Mouse (Mus musculus) liver, embryonic 16.5 days (tissue): ENCODE data around the gene Gpkow. TPM values are rescaled to one million over a fixed set of nuclear protein-coding genes. Genes with fewer than 3 reads are reported as not detected.
A peak's percentile ranks its signal among the peaks of the same experiment; 100 is the strongest.
"Not testable (repeated sequence)": the region's sequence is repeated elsewhere in the genome, so short reads cannot be mapped to it uniquely, and the experiment has no call there.

Experiments
- ATAC-seq: fragments of 200-750 bp; cut with Nextera tagmentation; 2 replicates; pipeline ENCODE4 v1.8.0; 2017; ENCODE audit warnings: low read depth, mild to moderate bottlenecking, moderate number of reproducible peaks, moderate library complexity
- H3K27ac ChIP-seq: fragments of 300-500 bp; sonication (generic); 2 replicates; pipeline ENCODE4 v1.5.1; 2014; ENCODE audit warnings: mild to moderate bottlenecking, low read length
- H3K27me3 ChIP-seq: fragments of 300-500 bp; sonication (generic); 2 replicates; pipeline ENCODE4 v1.6.1; 2014; ENCODE audit warnings: low read depth, low read length, mixed read lengths; ENCODE audit not compliant: control insufficient read depth, insufficient read depth
- H3K36me3 ChIP-seq: fragments of 300-500 bp; sonication (generic); 2 replicates; pipeline ENCODE4 v1.6.1; 2014; ENCODE audit warnings: mild to moderate bottlenecking; ENCODE audit not compliant: control insufficient read depth, insufficient read depth
- H3K4me1 ChIP-seq: fragments of 300-500 bp; sonication (generic); 2 replicates; pipeline ENCODE4 v1.6.1; 2014; ENCODE audit warnings: low read depth, low read length, mixed read lengths; ENCODE audit not compliant: control insufficient read depth
- H3K4me2 ChIP-seq: fragments of 300-500 bp; sonication (generic); 2 replicates; pipeline ENCODE4 v1.6.1; 2014; ENCODE audit warnings: low read depth, low read length, mixed read lengths
- H3K4me3 ChIP-seq: fragments of 300-500 bp; sonication (generic); 2 replicates; pipeline ENCODE4 v1.5.1; 2014; ENCODE audit warnings: low read depth, mild to moderate bottlenecking, low read length
- H3K9ac ChIP-seq: fragments of 300-500 bp; sonication (generic); 2 replicates; pipeline ENCODE4 v1.6.1; 2014; ENCODE audit warnings: low read depth, low read length
- H3K9me3 ChIP-seq: fragments of 300-500 bp; sonication (generic); replicated peaks from 2 replicates; pipeline ENCODE4 v1.6.1; 2016; ENCODE audit warnings: low read length; ENCODE audit not compliant: control insufficient read depth
- WGBS: fragments of 180-500 bp; shearing (Covaris S2); extraction: QIAGEN DNeasy Blood & Tissue Kit; methylation state at CpG from one replicate; pipeline ENCODE4 v1.1.7; 2014; ENCODE audit not compliant: insufficient replicate concordance; 5-methylcytosine and 5-hydroxymethylcytosine counted together
- polyA plus RNA-seq: library from polyadenylated mRNA; unstranded; fragments of >200 nt; fragmentation: Nextera tagmentation; extraction: Ambion mirVana; gene quantifications from 2 replicates; pipeline ENCODE4 v1.2.1, GENCODE M21; 2015

The Gpkow gene
- polyA plus RNA-seq, 1 experiment from 2014 or later, result 14.0 TPM

GRCm38 (mm10) chrX:7679405-7680056 is 17.4 kb upstream of the Gpkow start:
- Histone ChIP-seq H3K27me3 (no peaks in the 10 kb centered on the region), H3K9ac (0 out of 2 replicates have a peak overlapping the region, but pooled peaks have one; percentile 31), H3K27ac (no peak overlapping the region), H3K36me3 (no peaks in the 10 kb centered on the region), H3K4me3 (peak overlapping the region; percentile 38), H3K4me2 (peak overlapping the region; percentile 55), H3K9me3 (no peaks in the 10 kb centered on the region), H3K4me1 (no peaks in the 10 kb centered on the region; the same call in none of the 2 replicates)
- 16% methylated on average over 27 of the region's 27 CpGs for WGBS
- ATAC-seq, result peak; percentile 93

- Histone ChIP-seq H3K36me3 (no peaks in the 10 kb centered on the region), H3K4me3 (peak overlapping the region; percentile 38), H3K27ac (no peak overlapping the region), H3K9me3 (no peaks in the 10 kb centered on the region), H3K4me2 (peak overlapping the region; percentile 55), H3K9ac (0 out of 2 replicates have a peak overlapping the region, but pooled peaks have one; percentile 31), H3K27me3 (no peaks in the 10 kb centered on the region), H3K4me1 (no peaks in the 10 kb centered on the region)
- no peak for ATAC-seq
- WGBS, result 29% methylated on average over 12 of the region's 12 CpGs
Measured at GRCm38 (mm10) chrX:7680057-7680412, 16.9 kb upstream of the Gpkow start.

GRCm38 (mm10) chrX:7680864-7681263 is 16.1 kb upstream of the Gpkow start, which contains the start of gene Magix:
Gene Magix, minus strand, starts transcription at chrX:7681251.
- ATAC-seq, result peak; percentile 44
- peak within 1 kb of the TSS; percentile 55 for H3K4me2 ChIP-seq
- H3K4me3 ChIP-seq, result peak within 1 kb of the TSS; percentile 38; the same call in 1 of the 2 replicates
- H3K27ac ChIP-seq, result no peak within 1 kb of the TSS
- no peaks in the 10 kb centered on the region for H3K36me3 ChIP-seq
- no peaks in the 10 kb centered on the region for H3K9me3 ChIP-seq
- 0 out of 2 replicates have a peak within 1 kb of the TSS, but pooled peaks have one; percentile 31 for H3K9ac ChIP-seq
- no peaks in the 10 kb centered on the region for H3K4me1 ChIP-seq
- 66% methylated on average over 14 of the region's 14 CpGs for WGBS
- no peaks in the 10 kb centered on the region for H3K27me3 ChIP-seq

GRCm38 (mm10) chrX:7688321-7688720 is 8.6 kb upstream of the Gpkow start:
- Histone ChIP-seq H3K36me3 (no peaks in the 10 kb centered on the region), H3K4me2 (no peak overlapping the region), H3K4me1 (no peaks in the 10 kb centered on the region), H3K27ac (no peak overlapping the region), H3K9me3 (no peaks in the 10 kb centered on the region), H3K9ac (no peak overlapping the region), H3K4me3 (no peak overlapping the region), H3K27me3 (no peaks in the 10 kb centered on the region)
- ATAC-seq, result no peak
- whole genome bisulfite sequencing, result 61% methylated on average over 2 of the region's 2 CpGs

- no peaks in the 10 kb centered on the region for H3K36me3 ChIP-seq
- ATAC-seq, result no peak
- H3K4me2 ChIP-seq, result no peak overlapping the region
- H3K27me3 ChIP-seq, result no peaks in the 10 kb centered on the region
- no peaks in the 10 kb centered on the region for H3K4me1 ChIP-seq
- H3K4me3 ChIP-seq, result no peak overlapping the region
- 44% methylated on average over 3 of the region's 3 CpGs for WGBS
- no peak overlapping the region for H3K27ac ChIP-seq
- no peak overlapping the region for H3K9ac ChIP-seq
- H3K9me3 ChIP-seq, result no peaks in the 10 kb centered on the region
Measured at GRCm38 (mm10) chrX:7690486-7690885, 6.4 kb upstream of the Gpkow start.

GRCm38 (mm10) chrX:7692862-7693261 is 4.1 kb upstream of the Gpkow start:
- Histone ChIP-seq H3K4me3 (no peak overlapping the region), H3K27me3 (no peaks in the 10 kb centered on the region), H3K27ac (no peak overlapping the region), H3K36me3 (no peaks in the 10 kb centered on the region), H3K4me1 (no peaks in the 10 kb centered on the region; the same call in 1 of the 2 replicates), H3K4me2 (no peak overlapping the region), H3K9me3 (no peaks in the 10 kb centered on the region), H3K9ac (no peak overlapping the region)
- WGBS, result 29% methylated on average over 4 of the region's 4 CpGs
- ATAC-seq, result no peak

GRCm38 (mm10) chrX:7696520-7696919 is 411 bp upstream of the Gpkow start:
- peak overlapping the region; percentile 75 for H3K4me3 ChIP-seq
- peaks cover 4% of the 10 kb centered on the region; the same call in 1 of the 2 replicates for H3K36me3 ChIP-seq
- H3K4me1 ChIP-seq, result no peaks in the 10 kb centered on the region; the same call in none of the 2 replicates
- no peaks in the 10 kb centered on the region for H3K27me3 ChIP-seq
- H3K4me2 ChIP-seq, result peak overlapping the region; percentile 37
- WGBS, result 32% methylated on average over 6 of the region's 6 CpGs
- H3K9me3 ChIP-seq, result no peaks in the 10 kb centered on the region
- no peak overlapping the region for H3K27ac ChIP-seq
- no peak overlapping the region for H3K9ac ChIP-seq
- ATAC-seq, result no peak

- H3K27me3 ChIP-seq, H3K27ac ChIP-seq, H3K9me3 ChIP-seq, H3K36me3 ChIP-seq, H3K4me1 ChIP-seq: not testable (repeated sequence)
- Histone ChIP-seq H3K4me3 (peak overlapping the region; percentile 51), H3K9ac (0 out of 2 replicates have a peak overlapping the region, but pooled peaks have one; percentile 31), H3K4me2 (peak overlapping the region; percentile 64)
- WGBS, result 20% methylated on average over 6 of the region's 12 CpGs
- ATAC-seq, result peak; percentile 8; the same call in 1 of the 2 replicates
Measured at GRCm38 (mm10) chrX:7713764-7714134, 16.8 kb downstream of the Gpkow start.

GRCm38 (mm10) chrX:7714135-7714899 is 17.4 kb downstream of the Gpkow start, which contains the start of gene Wdr45:
Gene Wdr45, plus strand, starts transcription at chrX:7714333.
- Histone ChIP-seq H3K4me3 (peak within 1 kb of the TSS; percentile 51), H3K9ac (0 out of 2 replicates have a peak within 1 kb of the TSS, but pooled peaks have one; percentile 31), H3K4me2 (peak within 1 kb of the TSS; percentile 64)
- 14% methylated on average over 34 of the region's 60 CpGs for WGBS
- H3K27me3 ChIP-seq, H3K9me3 ChIP-seq, H3K4me1 ChIP-seq, H3K27ac ChIP-seq, H3K36me3 ChIP-seq: not testable (repeated sequence)
- peak; percentile 94 for ATAC-seq
